Mouse (Mus musculus): ENCODE measurements around the gene Fkrp. TPM values are rescaled to one million over a fixed set of nuclear protein-coding genes. Genes with fewer than 3 reads are reported as not detected.

Fkrp gene
- polyA plus RNA-seq, 1 experiment from 2014 or later = 31.1 TPM

DNA sequence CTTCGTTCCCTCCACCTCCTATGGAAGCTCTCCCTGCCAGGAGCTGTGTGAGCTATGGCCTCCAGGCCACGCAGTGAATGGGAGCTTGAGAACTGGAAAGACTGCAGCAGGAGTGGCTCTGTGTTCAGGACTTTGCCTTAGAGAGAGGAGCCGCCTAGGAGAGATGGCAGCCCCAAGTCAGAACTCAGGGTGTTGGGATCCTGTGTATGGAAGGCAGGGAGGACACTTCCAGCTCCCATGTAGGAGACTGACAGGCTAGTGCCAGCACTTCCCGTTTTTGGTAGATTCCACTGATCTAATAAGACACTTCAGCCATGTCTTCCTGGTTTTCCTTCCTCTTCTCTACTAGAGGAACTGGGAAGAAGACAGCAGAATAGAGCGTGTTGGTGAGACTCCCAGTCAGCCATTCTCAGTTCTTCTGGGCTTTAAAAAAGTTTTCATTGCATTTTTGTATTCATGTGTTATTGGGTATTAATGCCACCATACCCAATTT lies 3.8 kb upstream of the Fkrp start:
- Histone ChIP-seq H3K27me3 (ENCODE audit: control insufficient read depth, insufficient read depth, low read length) (no peaks in the 10 kb centered on the region), H3K4me3 (ENCODE audit: low read length) (no peak overlapping the region), H3K9ac (ENCODE audit: low read depth, low read length) (no peak overlapping the region), H3K4me2 (replicated peaks; ENCODE audit: low read depth, low read length) (no peak overlapping the region), H3K36me3 (ENCODE audit: control insufficient read depth, insufficient read depth, low read length) (peaks cover 30% of the 10 kb centered on the region), H3K9me3 (ENCODE audit: control insufficient read depth, low read length) (no peaks in the 10 kb centered on the region), H3K4me1 (ENCODE audit: control insufficient read depth, insufficient read depth, low read length) (peaks cover 36% of the 10 kb centered on the region), H3K27ac (ENCODE audit: low read depth, low read length) (no peak overlapping the region)
- no peak for ATAC-seq (ENCODE audit: low FRiP score, low TSS enrichment)
- 64% methylated on average over 5 of the region's 5 CpGs for WGBS

DNA sequence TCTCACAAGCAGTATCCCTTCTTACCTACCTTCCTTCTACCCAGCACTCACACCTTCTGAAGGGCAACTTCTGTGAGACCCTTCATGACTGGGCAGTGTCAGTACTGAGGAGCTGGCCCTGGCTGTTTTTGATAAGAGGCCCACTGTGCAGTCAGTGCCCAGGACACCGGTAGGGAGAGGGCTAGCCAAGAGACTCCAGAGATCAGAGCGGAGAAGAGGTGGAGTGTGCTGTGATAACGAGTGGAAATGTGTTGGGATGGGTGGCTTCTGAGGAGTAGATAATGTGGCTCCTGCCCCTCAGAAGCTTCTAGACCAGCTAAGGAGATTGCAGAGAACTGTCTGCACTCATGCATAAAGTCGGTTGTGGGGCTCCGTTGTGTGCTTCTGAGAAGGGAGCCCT lies 3.3 kb upstream of the Fkrp start:
- Histone ChIP-seq H3K27me3 (ENCODE audit: control insufficient read depth, insufficient read depth, low read length) (no peaks in the 10 kb centered on the region), H3K4me3 (ENCODE audit: low read length) (no peak overlapping the region), H3K27ac (ENCODE audit: low read depth, low read length) (no peak overlapping the region), H3K9ac (ENCODE audit: low read depth, low read length) (no peak overlapping the region), H3K9me3 (ENCODE audit: control insufficient read depth, low read length) (no peaks in the 10 kb centered on the region), H3K4me2 (replicated peaks; ENCODE audit: low read depth, low read length) (no peak overlapping the region), H3K36me3 (ENCODE audit: control insufficient read depth, insufficient read depth, low read length) (peaks cover 25% of the 10 kb centered on the region), H3K4me1 (ENCODE audit: control insufficient read depth, insufficient read depth, low read length) (peaks cover 36% of the 10 kb centered on the region)
- WGBS = 79% methylated on average over 5 of the region's 5 CpGs
- ATAC-seq (ENCODE audit: low FRiP score, low TSS enrichment) = no peak

DNA sequence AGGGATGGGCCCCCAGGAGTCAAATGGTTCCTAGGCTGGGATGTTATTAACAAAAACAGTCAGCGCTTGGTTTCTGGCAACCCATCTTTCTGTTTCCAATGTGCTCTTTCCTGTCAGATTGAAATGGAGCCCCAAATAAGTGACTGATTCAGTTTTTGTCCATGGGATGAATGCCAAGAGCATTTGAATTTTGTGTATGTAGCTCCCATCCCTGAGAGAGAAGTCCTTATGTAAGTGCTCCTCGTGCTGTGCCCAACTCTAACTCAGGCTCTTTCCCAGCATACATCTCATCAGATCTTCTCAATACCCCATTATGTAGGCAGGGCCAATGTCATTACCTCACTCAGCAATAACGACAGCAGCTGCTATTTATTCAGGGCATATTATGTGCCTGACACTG lies 1.2 kb upstream of the Fkrp start:
- H3K27me3 ChIP-seq (ENCODE audit: control insufficient read depth, insufficient read depth, low read length) = no peaks in the 10 kb centered on the region
- no peaks in the 10 kb centered on the region for H3K9me3 ChIP-seq (ENCODE audit: control insufficient read depth, low read length)
- H3K27ac ChIP-seq (ENCODE audit: low read depth, low read length) = no peak overlapping the region
- ATAC-seq (ENCODE audit: low FRiP score, low TSS enrichment) = no peak
- H3K9ac ChIP-seq (ENCODE audit: low read depth, low read length) = peak overlapping the region; percentile 92
- H3K36me3 ChIP-seq (ENCODE audit: control insufficient read depth, insufficient read depth, low read length) = peaks cover 12% of the 10 kb centered on the region
- WGBS = 71% methylated on average over 3 of the region's 3 CpGs
- peak overlapping the region; percentile 71 for H3K4me3 ChIP-seq (ENCODE audit: low read length)
- peaks cover 36% of the 10 kb centered on the region for H3K4me1 ChIP-seq (ENCODE audit: control insufficient read depth, insufficient read depth, low read length)
- peak overlapping the region; percentile 92 for H3K4me2 ChIP-seq (replicated peaks; ENCODE audit: low read depth, low read length)

DNA sequence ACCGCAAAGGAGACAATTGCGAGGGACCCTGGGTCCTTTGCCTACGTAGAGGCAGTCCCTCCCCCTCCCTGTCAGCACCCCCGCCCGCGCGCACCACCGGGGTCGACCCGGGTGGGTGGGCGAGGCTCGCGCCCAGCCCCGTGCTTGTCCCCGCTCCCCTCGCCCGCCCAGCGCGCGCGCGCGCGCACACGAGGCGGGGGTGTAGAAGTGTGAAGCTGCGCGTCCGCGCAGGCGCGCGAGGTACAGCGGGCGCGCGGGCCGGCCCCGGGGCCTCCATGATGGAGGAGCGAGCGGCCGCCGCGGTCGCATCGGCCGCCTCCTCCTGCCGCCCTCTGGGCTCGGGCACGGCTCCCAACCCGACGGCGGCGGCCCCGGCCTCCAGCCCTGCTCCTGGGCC lies 456 bp downstream of the Fkrp start:
- peaks cover 12% of the 10 kb centered on the region for H3K27me3 ChIP-seq (ENCODE audit: control insufficient read depth, insufficient read depth, low read length)
- peak; percentile 75 for ATAC-seq (ENCODE audit: low FRiP score, low TSS enrichment)
- peak overlapping the region; percentile 92 for H3K4me2 ChIP-seq (replicated peaks; ENCODE audit: low read depth, low read length)
- H3K36me3 ChIP-seq (ENCODE audit: control insufficient read depth, insufficient read depth, low read length) = peaks cover 7% of the 10 kb centered on the region; the same call in 1 of the 2 replicates
- H3K4me3 ChIP-seq (ENCODE audit: low read length) = peak overlapping the region; percentile 71
- WGBS = 1% methylated on average over 47 of the region's 55 CpGs
- H3K9ac ChIP-seq (ENCODE audit: low read depth, low read length) = peak overlapping the region; percentile 92
- H3K27ac ChIP-seq (ENCODE audit: low read depth, low read length) = peak overlapping the region; percentile 90
- H3K4me1 ChIP-seq (ENCODE audit: control insufficient read depth, insufficient read depth, low read length) = peaks cover 43% of the 10 kb centered on the region
- no peaks in the 10 kb centered on the region for H3K9me3 ChIP-seq (ENCODE audit: control insufficient read depth, low read length)

DNA sequence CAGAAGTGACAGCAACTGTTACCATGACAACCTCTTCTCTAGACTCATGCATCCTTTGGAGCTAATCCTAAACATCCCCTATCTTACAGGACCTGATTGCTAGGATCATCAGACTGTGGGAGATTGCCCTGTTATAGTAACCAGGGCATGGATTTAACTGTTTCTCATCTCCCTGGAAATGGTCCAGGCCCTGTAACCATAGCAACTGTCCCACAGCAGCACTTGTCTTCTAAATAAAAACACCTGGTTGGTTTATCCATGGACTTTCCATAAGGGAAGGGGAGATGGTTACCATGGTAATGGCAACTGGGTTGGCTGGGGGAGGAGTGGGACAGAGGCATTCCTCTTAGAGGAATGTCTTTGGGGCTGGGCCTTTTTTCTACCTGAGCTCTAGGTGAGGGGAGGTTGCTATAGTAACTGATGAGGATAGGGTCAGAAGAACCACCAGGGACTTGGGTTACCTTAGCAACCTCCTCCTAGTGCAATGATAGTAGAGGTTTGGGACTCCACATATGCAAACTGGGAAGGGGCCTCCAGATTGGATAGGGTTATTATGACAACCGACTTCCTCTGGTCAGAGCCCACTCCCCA lies 1.1 kb downstream of the Fkrp start, which contains the start of gene Strn4:
Strn4 (plus strand) TSS at position 539 of the 591 bp plus-strand sequence.
- 0% methylated on average over 1 of the region's 1 CpGs for WGBS
- ATAC-seq (ENCODE audit: low FRiP score, low TSS enrichment) = peak; percentile 28; the same call in 1 of the 2 replicates
- Histone ChIP-seq H3K27me3 (ENCODE audit: control insufficient read depth, insufficient read depth, low read length) (peaks cover 17% of the 10 kb centered on the region), H3K4me1 (ENCODE audit: control insufficient read depth, insufficient read depth, low read length) (peaks cover 47% of the 10 kb centered on the region), H3K4me2 (replicated peaks; ENCODE audit: low read depth, low read length) (peak within 1 kb of the TSS; percentile 92), H3K4me3 (ENCODE audit: low read length) (peak within 1 kb of the TSS; percentile 71), H3K36me3 (ENCODE audit: control insufficient read depth, insufficient read depth, low read length) (peaks cover 7% of the 10 kb centered on the region; the same call in 1 of the 2 replicates), H3K9ac (ENCODE audit: low read depth, low read length) (peak within 1 kb of the TSS; percentile 92), H3K9me3 (ENCODE audit: control insufficient read depth, low read length) (no peaks in the 10 kb centered on the region), H3K27ac (ENCODE audit: low read depth, low read length) (peak within 1 kb of the TSS; percentile 90)

DNA sequence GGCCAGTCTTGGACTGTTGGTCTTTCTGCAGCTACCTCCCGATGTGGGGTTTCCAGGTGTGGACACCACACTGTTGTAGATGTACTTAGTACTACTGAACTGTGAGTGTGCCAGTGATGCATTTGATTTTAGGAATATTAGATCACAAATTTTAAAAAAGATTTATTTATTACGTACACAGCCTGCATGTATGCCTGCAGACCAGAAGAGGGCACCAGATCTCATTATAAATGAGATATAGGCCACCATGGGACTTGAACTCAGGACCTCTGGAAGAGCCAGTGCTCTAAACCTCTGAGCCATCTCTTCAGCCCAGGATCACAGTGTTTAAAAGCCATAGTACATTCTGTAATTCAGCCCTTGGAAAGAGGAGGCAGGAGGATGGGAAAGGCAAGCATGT lies 4.0 kb downstream of the Fkrp start:
- peaks cover 17% of the 10 kb centered on the region for H3K27me3 ChIP-seq (ENCODE audit: control insufficient read depth, insufficient read depth, low read length)
- H3K27ac ChIP-seq (ENCODE audit: low read depth, low read length) = no peak overlapping the region
- H3K9ac ChIP-seq (ENCODE audit: low read depth, low read length) = no peak overlapping the region
- ATAC-seq (ENCODE audit: low FRiP score, low TSS enrichment) = no peak
- H3K9me3 ChIP-seq (ENCODE audit: control insufficient read depth, low read length) = no peaks in the 10 kb centered on the region
- WGBS = 83% methylated on average over 2 of the region's 2 CpGs
- H3K36me3 ChIP-seq (ENCODE audit: control insufficient read depth, insufficient read depth, low read length) = peaks cover 14% of the 10 kb centered on the region
- H3K4me1 ChIP-seq (ENCODE audit: control insufficient read depth, insufficient read depth, low read length) = peaks cover 27% of the 10 kb centered on the region
- H3K4me3 ChIP-seq (ENCODE audit: low read length) = no peak overlapping the region
- no peak overlapping the region for H3K4me2 ChIP-seq (replicated peaks; ENCODE audit: low read depth, low read length)

DNA sequence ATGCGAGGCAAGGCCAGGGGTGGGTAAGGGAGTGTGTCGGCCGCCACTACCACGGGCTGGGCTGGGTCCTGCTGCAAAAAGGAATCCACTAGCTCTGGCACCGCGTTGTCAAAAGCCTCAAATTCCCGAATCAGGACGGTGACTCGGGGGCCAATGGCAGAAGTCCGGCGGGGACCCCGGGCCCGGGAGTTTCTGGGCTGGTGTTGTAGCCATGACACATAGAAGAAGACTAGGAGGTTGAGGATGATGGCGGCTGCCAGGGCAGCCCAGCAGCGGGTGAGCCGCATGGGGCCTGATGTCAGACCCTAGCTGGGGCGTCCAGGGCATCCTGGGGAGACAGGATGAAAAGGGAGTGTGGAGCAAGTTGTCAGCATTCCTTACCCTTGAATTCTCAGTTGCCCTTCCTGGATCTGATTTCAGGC lies 4.9 kb downstream of the Fkrp start:
- H3K27ac ChIP-seq (ENCODE audit: low read depth, low read length) = no peak overlapping the region
- H3K27me3 ChIP-seq (ENCODE audit: control insufficient read depth, insufficient read depth, low read length) = peaks cover 17% of the 10 kb centered on the region
- peak overlapping the region; percentile 87 for H3K4me2 ChIP-seq (replicated peaks; ENCODE audit: low read depth, low read length)
- no peaks in the 10 kb centered on the region for H3K9me3 ChIP-seq (ENCODE audit: control insufficient read depth, low read length)
- ATAC-seq (ENCODE audit: low FRiP score, low TSS enrichment) = no peak
- peak overlapping the region; percentile 40 for H3K4me3 ChIP-seq (ENCODE audit: low read length)
- H3K9ac ChIP-seq (ENCODE audit: low read depth, low read length) = peak overlapping the region; percentile 49; the same call in 1 of the 2 replicates
- WGBS = 21% methylated on average over 17 of the region's 17 CpGs
- H3K4me1 ChIP-seq (ENCODE audit: control insufficient read depth, insufficient read depth, low read length) = peaks cover 21% of the 10 kb centered on the region
- peaks cover 14% of the 10 kb centered on the region for H3K36me3 ChIP-seq (ENCODE audit: control insufficient read depth, insufficient read depth, low read length)

DNA sequence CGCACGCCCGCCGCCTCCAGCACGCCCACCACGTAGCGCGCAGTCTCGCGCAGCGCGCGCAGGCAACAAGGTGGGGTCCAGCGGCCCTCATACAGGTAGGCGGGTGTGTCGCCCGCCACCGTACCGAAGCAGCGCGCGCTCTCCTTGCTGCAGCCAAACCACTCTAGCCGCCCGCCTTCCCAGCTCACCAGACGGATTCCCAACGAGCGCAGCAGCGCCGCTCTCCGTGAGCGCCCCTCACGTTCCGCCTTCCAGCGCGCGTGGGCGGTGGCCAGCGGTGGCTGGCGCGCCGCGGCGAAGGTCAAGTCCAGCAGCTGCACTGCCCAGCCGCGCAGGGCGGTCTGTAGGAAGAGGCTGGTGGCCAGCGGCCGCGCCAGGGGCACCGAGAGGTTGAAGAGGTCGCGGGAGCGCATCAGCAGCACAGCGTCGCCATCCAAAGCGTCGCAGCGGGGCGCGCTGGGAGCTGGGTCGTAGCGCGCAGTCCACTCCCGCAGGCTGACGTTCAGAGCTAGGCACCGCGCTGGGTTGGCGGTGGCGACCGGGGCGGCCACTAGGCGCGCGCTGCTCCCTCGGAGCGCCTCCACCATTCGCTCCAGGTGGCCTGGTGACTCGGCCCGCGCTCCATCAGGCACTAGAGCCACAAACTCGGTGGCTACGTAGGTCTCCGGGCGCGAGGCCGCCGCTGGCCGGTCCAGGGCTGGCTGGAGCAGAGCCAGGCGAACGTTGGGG lies 5.4 kb downstream of the Fkrp start:
- peak; percentile 58 for ATAC-seq (ENCODE audit: low FRiP score, low TSS enrichment)
- H3K9me3 ChIP-seq (ENCODE audit: control insufficient read depth, low read length) = no peaks in the 10 kb centered on the region

DNA sequence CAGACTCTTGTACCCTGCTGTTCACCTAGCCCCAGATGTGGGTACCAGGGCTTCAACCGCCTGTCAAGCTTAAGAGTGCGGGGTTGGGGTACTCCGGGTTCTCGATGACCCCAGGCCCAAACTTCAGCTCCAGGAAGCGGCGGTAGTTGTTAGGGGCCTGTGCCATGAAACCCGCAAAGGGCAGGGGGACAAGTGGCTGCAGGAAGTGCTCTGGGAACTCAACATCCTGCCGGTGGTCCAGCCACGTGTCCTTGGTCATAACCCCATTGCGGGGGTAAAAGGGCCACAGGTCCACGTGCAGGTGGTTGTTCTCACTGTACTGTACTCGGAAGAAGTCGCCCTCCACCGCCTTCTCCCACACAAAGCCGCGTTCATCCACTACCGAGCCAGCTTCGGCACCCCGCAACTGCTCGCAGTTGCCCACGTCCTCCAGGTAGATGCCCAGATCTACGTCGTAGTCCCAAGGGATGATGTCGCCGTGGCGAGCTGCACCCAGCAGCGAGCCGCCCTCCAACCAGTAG lies 6.1 kb downstream of the Fkrp start:
- no peak for ATAC-seq (ENCODE audit: low FRiP score, low TSS enrichment)
- Histone ChIP-seq H3K36me3 (ENCODE audit: control insufficient read depth, insufficient read depth, low read length) (peaks cover 14% of the 10 kb centered on the region), H3K4me3 (ENCODE audit: low read length) (peak overlapping the region; percentile 40), H3K4me2 (replicated peaks; ENCODE audit: low read depth, low read length) (peak overlapping the region; percentile 87), H3K27ac (ENCODE audit: low read depth, low read length) (no peak overlapping the region), H3K9me3 (ENCODE audit: control insufficient read depth, low read length) (no peaks in the 10 kb centered on the region), H3K4me1 (ENCODE audit: control insufficient read depth, insufficient read depth, low read length) (peaks cover 16% of the 10 kb centered on the region), H3K27me3 (ENCODE audit: control insufficient read depth, insufficient read depth, low read length) (peaks cover 17% of the 10 kb centered on the region), H3K9ac (ENCODE audit: low read depth, low read length) (no peak overlapping the region)
- 38% methylated on average over 28 of the region's 28 CpGs for WGBS

More for the DNA sequence above, 5.4 kb downstream of the Fkrp start:
- Histone ChIP-seq H3K27ac (ENCODE audit: low read depth, low read length) (no peak overlapping the region), H3K4me1 (ENCODE audit: control insufficient read depth, insufficient read depth, low read length) (peaks cover 21% of the 10 kb centered on the region), H3K36me3 (ENCODE audit: control insufficient read depth, insufficient read depth, low read length) (peaks cover 14% of the 10 kb centered on the region), H3K4me3 (ENCODE audit: low read length) (peak overlapping the region; percentile 40), H3K9ac (ENCODE audit: low read depth, low read length) (peak overlapping the region; percentile 49), H3K4me2 (replicated peaks; ENCODE audit: low read depth, low read length) (peak overlapping the region; percentile 87), H3K27me3 (ENCODE audit: control insufficient read depth, insufficient read depth, low read length) (peaks cover 17% of the 10 kb centered on the region)
- 4% methylated on average over 84 of the region's 90 CpGs for WGBS
